Mouse (Mus musculus) retina, postnatal 7 days (tissue): ENCODE results near the gene Isca1.
"Not testable (repeated sequence)": the region's sequence is repeated elsewhere in the genome, so short reads cannot be mapped to it uniquely, and the experiment has no call there.

Experiments
- DNase-seq: peaks from one replicate; pipeline ENCODE4 v3.0.0-alpha.2; 2012; ENCODE audit warnings: low read depth, low spot score

The Isca1 gene

DNA sequence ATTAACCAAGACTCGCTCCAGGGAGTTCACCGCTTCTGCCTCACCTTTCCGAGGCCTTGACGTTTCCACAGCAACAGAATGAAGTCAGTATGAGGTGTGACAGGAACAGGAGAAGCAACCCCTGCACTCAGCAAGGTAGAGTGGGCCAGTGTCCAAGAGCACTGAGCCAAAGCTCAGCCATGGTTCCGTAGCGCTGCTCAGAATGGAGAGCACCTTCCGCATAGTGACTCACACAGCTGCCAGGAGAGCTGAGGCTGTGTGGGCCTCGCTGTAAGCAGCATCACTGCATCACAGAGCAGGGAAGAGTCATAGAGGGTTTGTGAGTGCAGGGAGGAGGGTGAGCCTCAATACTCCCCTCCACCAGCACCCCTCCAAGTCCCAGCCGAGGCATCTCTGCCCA lies 22.9 kb downstream of the Isca1 start, which contains the start of gene 1700014D04Rik:
TSS of gene 1700014D04Rik (minus strand) at position 42 of the 400 bp plus-strand sequence.
- no peak for DNase-seq

DNA sequence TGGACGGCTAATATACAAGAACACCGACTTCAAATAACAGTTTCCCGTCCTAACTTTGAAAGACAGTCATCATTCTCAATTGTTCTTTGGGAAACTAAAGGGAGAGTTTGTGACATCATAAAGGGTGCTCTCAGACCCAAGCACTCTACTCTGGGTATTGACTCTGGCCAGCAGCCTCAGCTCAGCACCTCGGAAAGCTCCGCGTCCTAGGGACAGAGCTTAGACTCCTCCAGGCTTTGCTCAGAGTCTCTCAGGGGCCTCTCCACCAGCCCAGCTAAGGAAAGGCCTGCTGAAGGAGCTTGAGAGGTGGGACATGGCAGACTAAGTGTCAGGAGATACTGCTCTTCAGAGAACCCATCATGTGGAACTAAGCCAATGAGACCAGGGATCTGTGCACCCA lies 23.4 kb downstream of the Isca1 start:
- DNase-seq, result no peak

DNA sequence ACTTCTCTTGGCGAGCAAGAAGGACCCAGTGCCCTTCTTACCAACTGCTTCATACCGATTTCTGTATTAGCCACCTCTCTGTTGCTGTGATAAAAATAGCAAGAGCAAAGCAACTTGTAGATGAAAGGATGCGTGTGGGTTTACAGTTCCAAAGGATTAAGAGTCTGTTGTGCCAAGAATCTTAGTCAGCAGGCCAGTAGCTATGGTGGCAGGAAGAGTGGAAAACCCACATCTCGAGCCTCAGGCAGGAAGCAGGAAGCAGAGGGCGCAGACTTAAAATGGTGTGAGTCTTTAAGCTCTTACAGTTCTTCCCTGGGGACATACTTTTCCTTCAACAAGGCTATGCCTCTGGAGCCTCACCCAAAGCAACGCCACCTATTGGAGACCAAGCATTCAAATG lies 24.1 kb downstream of the Isca1 start:
- DNase-seq, result no peak

DNA sequence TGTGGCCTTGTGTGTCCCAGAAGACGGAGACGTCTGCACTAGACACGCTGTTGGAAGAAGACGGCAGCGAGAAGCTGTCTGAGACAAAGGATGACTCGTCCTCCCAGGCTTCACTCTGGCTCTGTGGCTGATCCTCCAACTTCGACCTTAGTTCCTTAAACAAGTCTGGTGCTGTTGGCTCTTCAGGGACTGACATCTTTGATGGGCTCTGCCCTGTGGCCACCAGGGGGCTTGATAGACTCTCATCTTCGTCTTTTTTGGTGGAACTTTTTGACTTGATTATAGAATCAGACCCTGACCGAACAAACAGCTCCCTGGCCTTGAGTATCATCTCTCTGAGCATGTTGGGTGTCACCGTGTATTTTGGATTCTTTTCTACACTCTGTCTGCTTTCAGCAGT lies 27.9 kb downstream of the Isca1 start:
- DNase-seq, result no peak

DNA sequence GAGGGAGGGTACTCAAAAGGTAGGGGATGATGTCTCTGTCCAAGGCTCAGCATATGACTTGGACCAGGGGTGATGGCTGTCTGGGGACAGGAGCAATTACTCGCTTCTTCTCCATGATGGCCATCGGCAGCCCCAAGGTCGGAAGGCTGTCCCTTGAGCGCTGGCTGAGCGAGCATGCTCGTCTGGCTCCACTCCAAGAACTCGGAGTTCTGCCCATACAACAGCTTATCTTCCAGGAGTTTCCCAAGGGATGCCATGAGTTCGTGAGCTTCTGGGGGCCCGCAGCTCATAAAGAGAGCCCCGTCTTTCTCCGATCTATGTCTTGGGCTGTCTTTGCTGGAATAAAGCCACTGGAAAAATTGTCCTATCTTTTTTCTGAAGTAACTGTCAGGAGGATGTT lies 28.5 kb downstream of the Isca1 start:
- DNase-seq, result no peak

DNA sequence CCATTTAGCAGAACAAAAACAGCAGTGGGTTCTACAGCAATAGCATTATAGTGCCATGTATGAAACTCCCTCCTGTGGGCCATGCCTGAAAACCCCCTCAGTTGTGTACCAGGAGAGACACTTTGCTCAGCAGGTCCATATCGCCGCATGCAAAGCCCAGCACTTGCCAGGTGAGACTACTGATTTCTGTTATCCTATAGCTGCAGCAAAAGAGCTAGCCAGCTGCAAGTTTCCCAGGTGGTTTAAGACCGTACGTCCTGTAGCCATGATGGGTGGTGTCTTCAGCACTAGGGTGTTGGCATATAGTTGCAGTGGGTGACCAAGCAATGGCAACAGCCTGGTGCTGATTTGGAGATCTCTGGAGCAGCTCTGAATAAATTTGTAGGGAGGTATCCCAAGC lies 30.2 kb downstream of the Isca1 start:
- no peak for DNase-seq

DNA sequence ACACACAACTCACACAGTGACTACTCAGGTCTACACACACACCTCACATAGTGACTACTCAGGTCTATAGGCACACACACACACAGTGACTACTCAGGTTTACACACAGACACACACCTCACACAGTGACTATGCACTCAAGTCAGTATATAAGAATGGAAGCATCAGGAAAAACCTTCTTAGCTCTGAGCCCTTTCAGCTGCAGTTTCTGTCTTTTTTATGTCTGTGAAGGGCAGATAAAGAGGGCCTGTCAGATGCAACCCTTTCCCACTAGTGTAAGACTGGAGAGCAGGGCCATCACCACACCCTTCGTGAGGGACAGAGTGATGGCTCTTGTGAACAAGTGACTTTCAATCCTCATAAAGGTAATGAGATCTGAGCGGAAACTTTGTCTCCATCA lies 31.2 kb downstream of the Isca1 start:
- DNase-seq, result no peak

DNA sequence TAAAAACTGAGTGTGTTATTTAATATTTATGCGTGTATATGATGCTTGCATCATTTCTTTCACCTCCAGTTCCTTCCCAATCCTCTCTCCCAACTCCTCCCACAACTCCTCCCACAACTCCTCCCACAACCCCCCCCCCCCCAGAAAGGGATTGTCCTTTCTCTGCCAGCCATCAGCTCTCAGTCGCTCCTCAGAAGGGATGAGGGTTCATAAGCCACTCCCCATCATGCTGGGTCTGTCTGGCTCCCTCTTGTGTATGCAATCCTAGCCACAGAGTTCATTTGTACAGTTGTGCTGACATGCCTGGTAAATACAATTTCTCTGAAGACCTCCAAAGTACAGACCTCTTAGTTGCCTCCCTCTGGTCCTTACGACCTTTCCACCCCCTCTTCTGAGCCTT lies 34.4 kb downstream of the Isca1 start:
- peak; percentile 34 for DNase-seq

DNA sequence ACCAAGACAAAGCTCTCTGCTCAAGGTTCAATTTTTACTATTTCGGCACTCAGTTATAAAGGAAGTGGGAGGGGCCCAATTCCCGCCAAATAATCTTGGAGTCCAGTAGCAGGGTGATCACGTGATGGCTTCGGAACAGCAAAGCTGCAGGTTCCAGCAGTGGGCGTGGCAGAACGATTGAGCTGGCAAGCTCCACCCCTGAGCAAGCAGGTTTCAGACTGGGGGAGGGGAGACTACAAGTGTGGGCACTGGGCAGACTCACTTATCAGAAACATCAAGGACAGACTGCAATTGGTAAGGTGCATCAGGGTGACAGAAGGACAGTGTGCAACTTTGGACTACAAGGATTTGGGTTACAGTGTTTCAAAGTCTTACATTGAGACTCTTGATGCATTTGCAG lies 35.3 kb downstream of the Isca1 start:
- not testable (repeated sequence) for DNase-seq

DNA sequence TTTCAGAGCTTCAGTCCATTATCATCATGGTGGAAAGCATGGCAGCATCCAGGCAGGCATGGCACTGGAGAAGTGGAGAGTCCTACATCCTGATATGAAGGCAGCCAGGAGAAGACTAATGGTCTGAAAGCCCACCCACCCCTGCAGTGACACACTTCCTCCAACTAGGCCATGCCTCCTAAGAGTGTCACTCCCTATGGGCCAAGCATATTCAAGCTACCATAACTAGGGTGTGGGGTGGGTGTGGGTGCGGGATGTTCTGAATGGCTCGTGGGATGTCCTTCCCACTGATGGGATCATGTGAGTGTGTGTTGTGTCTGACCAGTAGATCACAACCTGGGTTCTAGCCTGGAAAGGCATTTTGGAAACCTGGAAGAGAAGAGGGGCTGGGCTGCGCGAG lies 35.7 kb downstream of the Isca1 start:
- no peak for DNase-seq

DNA sequence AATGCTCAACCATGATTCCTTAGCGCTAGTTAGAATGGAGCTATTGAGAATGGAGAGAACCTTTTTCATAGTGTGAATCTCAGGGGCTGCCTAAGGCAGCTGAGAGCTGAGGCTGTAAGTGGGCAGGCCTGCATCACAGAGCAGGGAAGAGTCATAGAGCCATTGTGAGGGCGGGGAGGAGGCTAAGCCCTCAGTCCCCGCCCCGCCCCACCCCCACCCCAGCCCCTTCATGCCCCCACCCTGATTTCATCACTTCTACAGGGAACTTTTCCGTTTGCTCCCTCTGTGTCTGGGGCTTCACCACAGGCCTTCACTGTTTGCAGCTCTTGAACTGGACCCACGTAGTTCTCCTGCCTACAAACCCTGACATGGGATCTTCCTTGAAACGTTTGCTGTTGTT lies 38.0 kb downstream of the Isca1 start, which contains the start of gene Spata31d1d:
TSS of gene Spata31d1d (minus strand) at position 101 of the 400 bp plus-strand sequence.
- DNase-seq, result no peak

DNA sequence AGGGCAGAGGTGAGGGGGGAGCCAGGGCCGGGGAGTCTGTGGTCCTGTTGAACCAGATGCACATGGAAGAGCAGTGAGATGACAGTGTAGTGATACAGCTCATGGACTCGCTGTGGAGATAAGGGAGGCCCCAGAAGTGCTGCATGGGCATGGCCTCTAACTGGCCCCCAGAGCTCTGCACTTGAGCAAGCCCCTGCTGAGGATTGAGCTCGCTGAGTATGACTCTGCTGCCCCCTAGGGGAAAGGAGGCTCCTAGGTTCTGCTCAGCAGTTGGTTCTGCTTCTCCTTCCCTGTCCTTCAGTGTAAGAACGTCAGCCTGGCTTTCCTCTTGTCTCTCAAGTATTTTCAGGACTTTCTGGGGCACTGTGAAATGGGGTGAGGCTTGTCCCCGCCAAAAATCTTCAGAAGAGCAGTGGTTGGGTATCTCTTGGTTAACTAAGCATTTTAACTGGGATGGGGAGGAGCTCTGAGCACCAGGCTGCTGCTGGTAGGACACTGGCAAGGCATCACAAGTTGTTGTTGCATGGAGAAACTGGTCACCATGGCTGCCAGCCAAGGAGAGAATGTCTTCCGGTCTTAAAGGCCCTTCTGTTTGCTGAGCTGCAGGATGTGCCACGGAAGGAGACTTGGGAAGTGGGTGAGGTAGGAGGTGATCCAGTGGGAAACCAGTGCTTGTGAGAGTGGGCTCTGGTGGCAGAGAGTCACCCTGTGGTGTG lies 41.1 kb downstream of the Isca1 start:
- DNase-seq, result peak; percentile 79

DNA sequence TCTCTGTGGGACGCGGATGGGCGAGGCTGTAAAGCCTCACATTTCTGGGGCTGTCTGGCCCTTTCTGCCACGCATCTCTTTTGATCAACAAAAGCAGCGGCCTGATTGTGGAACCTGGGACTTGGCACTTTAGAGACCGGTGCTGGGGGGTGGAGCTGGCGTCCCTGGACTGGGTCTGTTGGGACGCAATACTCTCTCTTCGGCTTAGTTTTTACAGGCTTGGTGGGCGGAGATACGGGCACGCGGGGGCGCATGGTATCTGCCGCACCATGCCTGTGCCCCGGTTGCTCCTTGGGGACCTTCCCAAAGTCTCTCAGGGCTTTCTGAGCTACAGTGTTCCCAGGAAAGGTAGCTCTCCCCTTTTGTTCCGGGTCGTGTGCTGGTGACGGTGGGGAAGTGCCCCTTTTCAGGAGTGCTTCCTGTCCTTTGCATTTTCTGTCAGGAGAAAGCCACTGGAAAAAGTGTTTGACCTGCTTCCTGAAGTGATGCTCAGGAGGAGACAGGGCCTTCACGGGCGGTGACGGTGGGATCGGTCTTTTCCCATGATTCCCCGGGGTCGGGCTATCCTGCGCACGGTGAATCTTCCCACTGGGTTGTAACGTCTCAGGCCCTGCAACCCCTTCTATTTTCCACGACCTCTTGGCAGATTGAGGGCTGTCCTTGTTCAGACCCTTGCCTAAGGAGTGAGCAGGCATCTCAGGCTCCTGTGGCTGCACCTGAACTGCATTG lies 43.3 kb downstream of the Isca1 start:
- DNase-seq, result no peak

DNA sequence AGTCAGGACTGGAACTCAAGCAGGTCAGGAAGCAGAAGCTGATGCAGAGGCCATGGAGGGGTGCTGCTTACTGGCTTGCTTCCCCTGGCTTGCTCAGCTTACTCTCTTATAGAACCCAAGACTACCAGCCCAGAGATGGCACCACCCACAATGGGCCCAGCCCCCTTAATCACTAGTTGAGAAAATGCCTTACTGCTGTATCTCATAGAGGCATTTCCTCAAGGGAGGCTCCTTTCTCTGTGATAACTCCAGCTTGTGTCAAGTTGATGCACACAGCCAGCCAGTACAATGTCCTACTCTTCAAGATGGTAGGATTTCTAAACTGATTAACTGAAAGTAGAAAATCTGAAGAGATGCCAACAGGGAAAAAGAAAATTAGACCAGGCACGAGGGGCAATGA lies 47.5 kb downstream of the Isca1 start:
- not testable (repeated sequence) for DNase-seq

DNA sequence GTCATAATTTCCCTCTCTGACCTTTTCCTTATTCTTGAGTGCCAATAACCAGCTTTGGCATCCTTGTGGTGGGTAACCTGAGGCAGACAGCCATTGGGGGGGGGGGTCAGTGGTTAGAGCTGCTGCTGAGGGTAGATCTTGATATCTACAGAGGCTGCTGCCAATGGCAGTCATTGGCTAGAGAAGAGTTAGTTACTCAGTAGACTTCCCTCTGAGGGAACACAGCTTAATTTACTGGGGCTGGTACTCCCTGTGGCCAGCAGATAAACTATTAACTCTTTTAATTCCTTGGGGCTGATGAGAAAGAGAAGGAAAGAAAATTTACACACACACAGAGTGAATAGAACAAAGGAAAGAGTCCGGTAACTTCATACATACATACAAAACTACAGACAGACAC lies 50.1 kb downstream of the Isca1 start:
- no peak for DNase-seq

DNA sequence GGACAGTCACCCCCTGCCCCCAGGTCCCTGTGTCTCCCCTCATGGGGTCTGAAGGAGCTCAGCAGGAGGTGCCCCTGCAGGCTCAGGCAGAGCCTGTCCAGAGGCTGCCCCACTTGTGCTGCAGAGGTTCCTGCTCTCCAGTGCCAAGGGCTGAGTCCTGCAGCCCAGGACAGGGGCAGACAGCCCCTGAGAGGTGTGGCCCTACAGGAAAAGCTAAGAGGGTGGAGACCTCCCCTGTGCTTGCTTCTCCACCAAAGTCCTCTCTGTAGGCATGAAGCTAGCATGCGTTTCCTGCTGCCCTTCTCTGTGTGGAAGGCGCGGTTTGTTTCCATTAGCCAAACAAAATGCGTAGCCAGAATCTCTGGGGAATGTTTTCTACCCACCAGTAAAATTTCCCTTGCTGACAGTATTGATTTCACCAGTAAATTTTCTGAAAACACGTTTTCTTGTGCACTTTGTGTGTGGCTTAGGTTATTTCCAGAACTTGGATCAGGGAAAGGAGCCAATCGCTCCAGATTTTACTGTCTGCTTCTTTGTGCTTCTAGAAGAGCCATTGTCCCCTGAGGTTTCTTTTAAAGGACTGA lies 50.7 kb downstream of the Isca1 start:
- not testable (repeated sequence) for DNase-seq

DNA sequence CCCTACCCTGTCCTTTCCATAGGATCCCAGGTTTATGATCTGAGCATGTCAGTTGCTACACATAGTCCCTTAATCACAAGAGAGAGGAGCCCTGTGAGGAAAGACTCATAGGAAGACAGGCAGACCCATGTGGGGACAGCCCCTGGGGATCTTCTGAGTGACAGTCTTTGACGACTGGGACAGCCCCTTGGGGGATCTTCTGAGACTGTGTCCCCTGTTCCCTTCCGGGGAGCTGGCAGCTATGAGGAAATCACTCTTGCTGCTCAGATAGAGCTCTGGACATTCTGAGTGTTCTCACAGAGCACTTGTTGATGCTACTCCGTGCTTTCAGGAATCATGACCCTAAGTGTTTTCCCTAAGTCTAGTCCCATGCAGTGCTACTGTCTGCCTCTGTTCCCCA lies 55.9 kb downstream of the Isca1 start:
- DNase-seq, result no peak

DNA sequence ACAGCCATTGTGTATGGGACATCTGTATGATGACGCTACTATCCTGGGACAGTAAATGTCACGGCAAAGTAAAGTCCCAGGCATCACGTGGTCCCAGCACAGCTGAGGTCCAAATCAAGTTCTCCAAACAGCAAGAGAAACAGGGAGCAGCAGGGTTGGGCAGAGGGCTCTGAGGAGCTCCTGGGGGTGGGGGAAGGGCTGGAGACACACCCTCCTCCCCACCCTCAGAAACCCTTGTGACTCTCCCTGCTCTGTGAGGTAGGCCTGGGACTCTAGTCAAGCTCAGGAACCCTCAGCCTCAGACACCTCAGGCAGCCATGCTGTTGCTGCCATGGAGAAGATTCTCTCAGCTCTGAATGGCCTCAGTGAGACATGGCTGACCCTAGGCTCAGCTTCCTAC lies 57.6 kb downstream of the Isca1 start, which contains the start of gene Spata31d1b:
TSS of gene Spata31d1b (plus strand) at position 301 of the 400 bp plus-strand sequence.
- not testable (repeated sequence) for DNase-seq

DNA sequence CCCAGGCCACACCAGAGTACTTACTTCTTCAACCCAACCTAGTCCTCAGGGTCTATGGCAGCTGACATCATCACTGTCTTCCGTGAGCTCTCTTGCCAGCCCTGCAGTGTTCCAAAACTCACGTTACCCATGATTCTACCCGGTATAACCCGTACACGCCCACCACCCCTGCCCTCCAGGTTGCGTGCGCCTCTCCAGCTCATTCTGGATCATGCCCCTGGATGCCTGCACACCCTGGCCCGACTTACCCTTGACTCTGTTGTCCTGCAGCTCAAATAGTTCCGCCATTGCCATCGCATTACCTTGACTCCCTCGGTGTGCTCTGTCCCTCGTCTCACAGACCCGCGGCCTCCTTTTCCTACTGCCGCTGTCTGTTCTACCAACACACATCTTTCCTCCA lies 59.4 kb downstream of the Isca1 start, which contains the start of gene Spata31d1a:
TSS of gene Spata31d1a (minus strand) at position 101 of the 400 bp plus-strand sequence.
- no peak for DNase-seq
